ENCODE assay signal across 8 mouse cellular contexts in genomic region chr1:107589691-107590470, GRCm38 (mm10). TPM values are rescaled to one million over a fixed set of nuclear protein-coding genes. Genes with fewer than 3 reads are reported as not detected.
DNase-seq lines count a peak whose midpoint lies in the region; ATAC-seq and TF ChIP-seq lines count a peak whose summit lies in the region.

TSS of gene Serpinb8 (plus strand) at chr1:107590006.

- no peak for DNase-seq in spleen, adult 2 months (ENCODE audit: low read depth in 1 of 2, low spot score in 2 of 2)
- DNase-seq in spleen, postnatal 4 days (ENCODE audit: low spot score in 2 of 2) = no peak
- DNase-seq in heart, adult 18-20 months = peak; percentile 74 to 85
- DNase-seq in kidney, postnatal 10 days = peak; percentile 62
- peak; percentile 70 for DNase-seq in lung, embryonic 14.5 days
- peak; percentile 65 to 68 for DNase-seq in right cerebral cortex, postnatal 36 days (ENCODE audit: low spot score in 2 of 2)
- DNase-seq in midbrain, embryonic 14.5 days = no peak

- H3K4me1 ChIP-seq in spleen, adult 2 months (ENCODE audit: control insufficient read depth, insufficient read depth, insufficient read length) = no peaks in the 10 kb centered on the region
- H3K4me1 ChIP-seq in lung, embryonic 14.5 days (ENCODE audit: insufficient read depth) = peaks cover 8% of the 10 kb centered on the region; the same call in 1 of the 2 replicates
- H3K4me1 ChIP-seq in midbrain, embryonic 14.5 days (ENCODE audit: control insufficient read depth, insufficient read depth, low read length) = no peaks in the 10 kb centered on the region

- ATAC-seq in common myeloid progenitor, adult 5-6 weeks (replicated peaks; ENCODE audit: low read depth, poor library complexity, severe bottlenecking) = peak; percentile 84
- peak; percentile 96 for ATAC-seq in lung, embryonic 14.5 days (ENCODE audit: insufficient read depth)
- no peak for ATAC-seq in midbrain, embryonic 14.5 days (ENCODE audit: low FRiP score, low TSS enrichment)

- H3K27me3 ChIP-seq in spleen, adult 2 months (ENCODE audit: control insufficient read depth, insufficient read depth, low read length) = no peaks in the 10 kb centered on the region
- H3K27me3 ChIP-seq in lung, embryonic 14.5 days (ENCODE audit: insufficient read depth, low read length) = no peaks in the 10 kb centered on the region
- no peaks in the 10 kb centered on the region for H3K27me3 ChIP-seq in midbrain, embryonic 14.5 days (ENCODE audit: control insufficient read depth, insufficient read depth, low read length)

- peak within 1 kb of the TSS; percentile 12 for H3K4me3 ChIP-seq in spleen, adult 2 months (ENCODE audit: extremely low read depth, insufficient read depth, insufficient read length)
- H3K4me3 ChIP-seq in lung, embryonic 14.5 days (ENCODE audit: low read depth, low read length) = peak within 1 kb of the TSS; percentile 24
- H3K4me3 ChIP-seq in midbrain, embryonic 14.5 days (replicated peaks; ENCODE audit: low read depth, low read length) = no peak within 1 kb of the TSS

- WGBS in spleen, adult 2 months = 38% methylated on average over 10 of the region's 10 CpGs
- WGBS in lung, embryonic 14.5 days = 27% methylated on average over 10 of the region's 10 CpGs
- 63% methylated on average over 10 of the region's 10 CpGs for WGBS in midbrain, embryonic 14.5 days

- H3K36me3 ChIP-seq in spleen, adult 2 months (ENCODE audit: control insufficient read depth, insufficient read depth, low read length) = no peaks in the 10 kb centered on the region
- H3K36me3 ChIP-seq in lung, embryonic 14.5 days (ENCODE audit: insufficient read depth) = no peaks in the 10 kb centered on the region
- no peaks in the 10 kb centered on the region for H3K36me3 ChIP-seq in midbrain, embryonic 14.5 days (ENCODE audit: control insufficient read depth, insufficient read depth, low read length)

- H3K9ac ChIP-seq in lung, embryonic 14.5 days = no peak within 1 kb of the TSS
- no peak within 1 kb of the TSS for H3K9ac ChIP-seq in midbrain, embryonic 14.5 days (replicated peaks; ENCODE audit: low read length)

- no peak within 1 kb of the TSS for H3K27ac ChIP-seq in spleen, adult 2 months (ENCODE audit: insufficient read depth, low read length)
- H3K27ac ChIP-seq in lung, embryonic 14.5 days (ENCODE audit: low read depth) = peak within 1 kb of the TSS; percentile 69; the same call in 1 of the 2 replicates
- no peak within 1 kb of the TSS for H3K27ac ChIP-seq in midbrain, embryonic 14.5 days (replicated peaks; ENCODE audit: low read depth, low read length)

- peak within 1 kb of the TSS; percentile 53 for H3K4me2 ChIP-seq in lung, embryonic 14.5 days
- no peak within 1 kb of the TSS for H3K4me2 ChIP-seq in midbrain, embryonic 14.5 days (ENCODE audit: low read length)

- no peaks in the 10 kb centered on the region for H3K9me3 ChIP-seq in lung, embryonic 14.5 days (ENCODE audit: low read depth, low read length)
- H3K9me3 ChIP-seq in midbrain, embryonic 14.5 days (ENCODE audit: control insufficient read depth, low read length) = no peaks in the 10 kb centered on the region

- TF ChIP-seq POLR2A in spleen, adult 2 months (IDR thresholded peaks at IDR 0.05; ENCODE audit: low read depth, low read length) = no peak

- no peak for TF ChIP-seq CTCF in spleen, adult 2 months (IDR thresholded peaks at IDR 0.05; ENCODE audit: extremely low read depth, insufficient read depth, insufficient read length, insufficient replicate concordance)
- TF ChIP-seq CTCF in lung, embryonic 14.5 days (IDR thresholded peaks at IDR 0.05; ENCODE audit: low read depth) = no peak

RNA-seq across cellular contexts. Expression of gene Serpinb8, which starts in this region (rescaled TPM):
- 0.68 and 2.0 TPM in 2 replicates for polyA plus RNA-seq in spleen, adult 2 months (2012; rRNA removed)
- 0.19 and 0.55 TPM in 2 replicates for total RNA-seq in common myeloid progenitor, adult 5-6 weeks (2017)
- total RNA-seq in heart, adult 18-20 months (2021) = 1 to 10 TPM; 1.7 to 2.0 TPM
- polyA plus RNA-seq in lung, embryonic 14.5 days (2014; fragmentation: Nextera tagmentation; extraction: Ambion mirVana) = 2.9 and 5.1 TPM in 2 replicates
- polyA plus RNA-seq in midbrain, embryonic 14.5 days (2014; fragmentation: Nextera tagmentation; extraction: Ambion mirVana) = 0.12 and 0.36 TPM in 2 replicates

Comparison
In these comparisons a context has a peak if more than half of its experiments do, and no peak if none do; other contexts are left out.
1. Peak in ATAC-seq in common myeloid progenitor, adult 5-6 weeks; RNA of the gene not detected or under 1 TPM.
2. DNase-seq: peak in heart, adult 18-20 months (2 of 2), kidney, postnatal 10 days (single experiment), lung, embryonic 14.5 days (single experiment) and right cerebral cortex, postnatal 36 days (2 of 2); none in spleen, adult 2 months (0 of 2), spleen, postnatal 4 days (0 of 2) and midbrain, embryonic 14.5 days (single experiment).